ENCODE assay signal across 8 mouse cellular contexts in genomic region chr14:72709091-72709709, GRCm38 (mm10). TPM values are rescaled to one million over a fixed set of nuclear protein-coding genes. Genes with fewer than 3 reads are reported as not detected.
DNase-seq lines count a peak whose midpoint lies in the region; ATAC-seq and TF ChIP-seq lines count a peak whose summit lies in the region.

No protein-coding gene starts in this region.

- peak; percentile 24 for DNase-seq in cerebellum, adult 8-10 months
- no peak for DNase-seq in cerebellum, postnatal 10 days
- no peak for DNase-seq in testis, postnatal 10 days (ENCODE audit: low spot score)
- DNase-seq in large intestine, adult 2 months (ENCODE audit: low read depth, low spot score): peak; percentile 22

- H3K4me2 ChIP-seq in forebrain, embryonic 16.5 days (ENCODE audit: low read length): peak overlapping the region; percentile 66
- H3K4me2 ChIP-seq in stomach, embryonic 14.5 days (replicated peaks; ENCODE audit: low read depth, low read length): peak overlapping the region; percentile 76

- TF ChIP-seq POLR2A in testis, adult 2 months (IDR thresholded peaks at IDR 0.05; ENCODE audit: control insufficient read depth, low read depth, low read length): 0 out of 2 replicates have a peak, but pooled peaks have one; percentile 3

- H3K36me3 ChIP-seq in testis, adult 2 months (ENCODE audit: control insufficient read depth, insufficient read depth, low read length): no peaks in the 10 kb centered on the region
- no peaks in the 10 kb centered on the region for H3K36me3 ChIP-seq in forebrain, embryonic 16.5 days (ENCODE audit: control insufficient read depth, insufficient read depth)
- no peaks in the 10 kb centered on the region for H3K36me3 ChIP-seq in stomach, embryonic 14.5 days (ENCODE audit: control insufficient read depth, insufficient read depth, low read length)

- H3K27ac ChIP-seq in testis, adult 2 months (ENCODE audit: control insufficient read depth, insufficient read depth, low read depth, low read length): peak overlapping the region; percentile 94
- H3K27ac ChIP-seq in forebrain, embryonic 16.5 days (ENCODE audit: low read length): peak overlapping the region; percentile 89
- peak overlapping the region; percentile 86 for H3K27ac ChIP-seq in stomach, embryonic 14.5 days (ENCODE audit: low read length)

- no peak; the same call in 1 of the 2 replicates for ATAC-seq in forebrain, embryonic 16.5 days
- ATAC-seq in megakaryocyte-erythroid progenitor cell, adult 5-6 weeks (replicated peaks; ENCODE audit: low FRiP score, low TSS enrichment, poor library complexity, severe bottlenecking): peak; percentile 8; the same call in 1 of the 2 replicates
- peak; percentile 77; the same call in 1 of the 2 replicates for ATAC-seq in stomach, embryonic 14.5 days (ENCODE audit: insufficient number of reproducible peaks, insufficient read depth, low FRiP score, low read depth)

- under 1% methylated on average over 52 of the region's 70 CpGs for WGBS in forebrain, embryonic 16.5 days
- under 1% methylated on average over 69 of the region's 70 CpGs for WGBS in large intestine, adult 2 months
- under 1% methylated on average over 69 of the region's 70 CpGs for WGBS in stomach, embryonic 14.5 days

- no peak for TF ChIP-seq CTCF in testis, adult 2 months (IDR thresholded peaks at IDR 0.05; ENCODE audit: control insufficient read depth, insufficient read depth, insufficient replicate concordance, low read depth, low read length)

- H3K27me3 ChIP-seq in testis, adult 2 months (ENCODE audit: control insufficient read depth, insufficient read depth, low read length): no peaks in the 10 kb centered on the region
- peaks cover 10% of the 10 kb centered on the region for H3K27me3 ChIP-seq in forebrain, embryonic 16.5 days (replicated peaks; ENCODE audit: control insufficient read depth, insufficient read depth, low read length)
- no peaks in the 10 kb centered on the region for H3K27me3 ChIP-seq in stomach, embryonic 14.5 days (ENCODE audit: control insufficient read depth, insufficient read depth, low read length)

- H3K9me3 ChIP-seq in forebrain, embryonic 16.5 days (ENCODE audit: control insufficient read depth, low read length): no peaks in the 10 kb centered on the region
- no peaks in the 10 kb centered on the region for H3K9me3 ChIP-seq in stomach, embryonic 14.5 days (ENCODE audit: control insufficient read depth, low read depth, low read length)

- peak overlapping the region; percentile 90 for H3K4me3 ChIP-seq in testis, adult 2 months (ENCODE audit: control insufficient read depth, low read depth, low read length)
- peak overlapping the region; percentile 90 for H3K4me3 ChIP-seq in forebrain, embryonic 16.5 days (replicated peaks; ENCODE audit: low read length)
- peak overlapping the region; percentile 87 for H3K4me3 ChIP-seq in stomach, embryonic 14.5 days (ENCODE audit: low read depth, low read length)

- H3K4me1 ChIP-seq in testis, adult 2 months (ENCODE audit: control insufficient read depth, insufficient read depth, low read length): no peaks in the 10 kb centered on the region
- H3K4me1 ChIP-seq in forebrain, embryonic 16.5 days (replicated peaks; ENCODE audit: control insufficient read depth, insufficient read depth, low read length): peaks cover 10% of the 10 kb centered on the region
- H3K4me1 ChIP-seq in stomach, embryonic 14.5 days (ENCODE audit: control insufficient read depth, insufficient read depth, low read length): peaks cover 4% of the 10 kb centered on the region; the same call in 1 of the 2 replicates

- peak overlapping the region; percentile 94 for H3K9ac ChIP-seq in forebrain, embryonic 16.5 days (replicated peaks; ENCODE audit: low read depth, low read length)
- H3K9ac ChIP-seq in stomach, embryonic 14.5 days (replicated peaks; ENCODE audit: low read depth, low read length): peak overlapping the region; percentile 85

RNA-seq across cellular contexts. Expression of gene Fndc3a, which starts 0.6 kb away (rescaled TPM):
- polyA plus RNA-seq in testis, adult 2 months (2012; rRNA removed): 93.4 and 95.2 TPM in 2 replicates
- 39.4 and 39.6 TPM in 2 replicates for polyA plus RNA-seq in forebrain, embryonic 16.5 days (2015; fragmentation: Nextera tagmentation; extraction: Ambion mirVana)
- 17.6 and 51.4 TPM in 2 replicates for polyA plus RNA-seq in large intestine, adult 2 months (2012; rRNA removed)
- 14.4 and 15.0 TPM in 2 replicates for total RNA-seq in megakaryocyte-erythroid progenitor cell, adult 5-6 weeks (2014; fragmentation: Nextera tagmentation)
- 12.8 and 27.1 TPM in 2 replicates for total RNA-seq in megakaryocyte-erythroid progenitor cell, adult 5-6 weeks (2017)
- polyA plus RNA-seq in stomach, embryonic 14.5 days (2014; fragmentation: Nextera tagmentation; extraction: Ambion mirVana): 37.9 and 43.8 TPM in 2 replicates

Comparison
In these comparisons a context has a peak if more than half of its experiments do, and no peak if none do; other contexts are left out.
1. DNase-seq: peak in cerebellum, adult 8-10 months (single experiment) and large intestine, adult 2 months (single experiment); none in cerebellum, postnatal 10 days (0 of 2) and testis, postnatal 10 days (single experiment).
2. Peak in every context shown above with its lines, with median percentiles within 50 percentile points of each other: H3K27ac ChIP-seq and H3K4me3 ChIP-seq.